Comparison of ENCODE assay signal across 8 mouse cellular contexts in the genomic region with DNA sequence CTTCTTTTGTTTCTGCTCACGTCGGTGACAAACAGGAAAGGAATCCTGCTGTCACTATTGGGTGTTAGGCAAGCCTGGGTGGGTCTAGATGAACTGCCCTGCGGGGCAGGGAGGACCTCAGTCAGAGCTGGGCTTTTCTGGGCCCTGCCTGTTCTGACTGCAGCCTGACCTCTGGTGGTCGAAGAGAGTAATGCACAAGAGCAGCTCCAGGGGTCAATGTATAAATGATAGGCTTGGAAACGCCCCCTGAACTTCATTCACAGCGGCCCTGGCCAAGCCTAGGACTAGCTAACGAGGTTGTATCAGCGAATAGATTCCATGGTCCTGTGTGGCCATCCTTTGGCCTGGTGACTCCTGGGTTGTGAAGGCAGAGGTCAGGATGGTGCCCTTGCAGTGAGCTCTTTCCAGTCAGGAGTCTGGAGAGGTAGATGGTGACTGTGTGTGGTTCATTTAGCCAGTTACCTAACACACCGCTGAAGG. TPM values are rescaled to one million over a fixed set of nuclear protein-coding genes. Genes with fewer than 3 reads are reported as not detected.
DNase-seq lines count a peak whose midpoint lies in the region; ATAC-seq and TF ChIP-seq lines count a peak whose summit lies in the region.

No protein-coding gene starts in this region.

- H3K4me1 ChIP-seq in cortical plate, adult 2 months (ENCODE audit: control insufficient read depth, insufficient read depth, low read length): 0 out of 2 replicates have a peak, but pooled peaks cover 1% of the 10 kb centered on the region

- intact Hi-C loops in gastrocnemius, postnatal 14 days (cut with DNase I; ENCODE audit: low total_unique reads): loop anchor here (5.0 kb wide), 1 partner anchor 418 kb away; no protein-coding TSS in a partner anchor
- intact Hi-C loops in left cerebral cortex, adult 2 months (cut with DNase I): loop anchor here (5.0 to 10.0 kb wide), 3 partner anchors 208 to 675 kb away; a partner anchor contains a TSS

- H3K27ac ChIP-seq in cortical plate, adult 2 months (ENCODE audit: insufficient read depth, low read length): no peak overlapping the region
- H3K27ac ChIP-seq in left cerebral cortex, adult 2 months: no peak overlapping the region

- TF ChIP-seq POLR2A in cortical plate, adult 2 months (IDR thresholded peaks at IDR 0.05; ENCODE audit: extremely low read depth, insufficient read depth, low read length): no peak

- peak; percentile 68 for ATAC-seq in megakaryocyte progenitor cell, adult 5-6 weeks (replicated peaks; ENCODE audit: poor library complexity)

- peak; percentile 73 for TF ChIP-seq CTCF in cortical plate, adult 2 months (IDR thresholded peaks at IDR 0.05; ENCODE audit: extremely low read depth, insufficient read depth, low read length)
- peak; percentile 97 for TF ChIP-seq CTCF in left cerebral cortex, adult 2 months (IDR thresholded peaks at IDR 0.05)

- no peak overlapping the region for H3K4me3 ChIP-seq in cortical plate, adult 2 months (ENCODE audit: insufficient read depth, low read length)
- no peak overlapping the region for H3K4me3 ChIP-seq in left cerebral cortex, adult 2 months

- DNase-seq in adipocyte (ENCODE audit: low spot score): peak; percentile 90
- DNase-seq in gastrocnemius, postnatal 14 days: peak; percentile 79
- peak; percentile 87 for DNase-seq in induced T-regulatory cell, adult 2 months (ENCODE audit: low read depth)
- DNase-seq in left cerebral cortex, adult 2 months (ENCODE audit: extremely low spot score in 1 of 2, low spot score in 2 of 2): peak; percentile 70 to 75
- DNase-seq in right cerebral cortex, adult 2 months (ENCODE audit: low spot score in 2 of 2): peak; percentile 78 to 83
- DNase-seq in urinary bladder, postnatal 10 days (ENCODE audit: low spot score): peak; percentile 54

RNA-seq across cellular contexts. Expression of a gene that starts 27.4 kb away (rescaled TPM):
- 82.0 and 82.2 TPM in 2 replicates for polyA plus RNA-seq in cortical plate, adult 2 months (2012; rRNA removed)
- 100 to 1,000 TPM; 106 to 107 TPM for total RNA-seq in gastrocnemius, postnatal 14 days (2021)
- 100 to 1,000 TPM; 138 to 163 TPM for total RNA-seq in left cerebral cortex, adult 2 months (2021)
- total RNA-seq in megakaryocyte progenitor cell, adult 5-6 weeks (2015): 92.6 and 131 TPM in 2 replicates
- total RNA-seq in megakaryocyte progenitor cell, adult 5-6 weeks (2017): 47.2 and 60.3 TPM in 2 replicates
